Mouse (Mus musculus) activated CD4-positive, CD25-positive, alpha-beta regulatory T cell, adult 4 months (primary cell): ENCODE data around the gene Scamp4. TPM values are rescaled to one million over a fixed set of nuclear protein-coding genes. Genes with fewer than 3 reads are reported as not detected.

Source experiments
- ATAC-seq: one replicate; pipeline ENCODE4 v1.8.0; 2017
- polyA plus RNA-seq, 2 experiments: library from polyadenylated mRNA; unstranded; fragments of 100-300 nt; shearing (Covaris generic); gene quantifications; one replicate each; pipeline ENCODE4 v1.2.1; 2017

Gene Scamp4
- 100 to 1,000 TPM; 104 to 107 TPM for polyA plus RNA-seq

GRCm38 (mm10) chr10:80602698-80603325 is at the start of gene Scamp4, which contains the start of gene Adat3:
Scamp4 (plus strand) TSS chr10:80602872.
Adat3 (plus strand) TSS chr10:80602880.
- ATAC-seq = peak; percentile 80

GRCm38 (mm10) chr10:80553575-80553974 is 49.1 kb upstream of the Scamp4 start:
- ATAC-seq = no peak

GRCm38 (mm10) chr10:80553997-80554396 is 48.7 kb upstream of the Scamp4 start:
- ATAC-seq = no peak

- no peak for ATAC-seq
Measured at GRCm38 (mm10) chr10:80557346-80557965, 45.2 kb upstream of the Scamp4 start.

DNA sequence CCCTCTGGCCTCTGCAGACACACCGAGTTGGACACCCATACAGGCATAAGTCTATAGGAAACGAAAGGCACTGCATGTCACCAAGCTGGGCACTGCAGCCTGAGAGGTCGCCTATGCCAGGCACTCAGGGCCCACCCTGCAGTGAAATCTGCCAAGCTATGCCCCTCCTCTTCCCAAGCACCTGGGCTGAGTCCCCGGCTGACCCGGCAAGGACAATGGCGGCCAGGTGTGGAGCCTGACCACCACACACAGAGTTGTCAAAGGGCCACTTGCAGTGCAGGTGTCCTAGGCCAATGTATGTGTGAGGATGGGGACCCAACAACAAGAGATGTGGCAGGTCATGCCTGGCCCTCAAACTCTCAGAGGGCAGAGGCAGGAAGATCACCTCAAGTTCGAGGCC is 43.2 kb upstream of the Scamp4 start:
- no peak for ATAC-seq

DNA sequence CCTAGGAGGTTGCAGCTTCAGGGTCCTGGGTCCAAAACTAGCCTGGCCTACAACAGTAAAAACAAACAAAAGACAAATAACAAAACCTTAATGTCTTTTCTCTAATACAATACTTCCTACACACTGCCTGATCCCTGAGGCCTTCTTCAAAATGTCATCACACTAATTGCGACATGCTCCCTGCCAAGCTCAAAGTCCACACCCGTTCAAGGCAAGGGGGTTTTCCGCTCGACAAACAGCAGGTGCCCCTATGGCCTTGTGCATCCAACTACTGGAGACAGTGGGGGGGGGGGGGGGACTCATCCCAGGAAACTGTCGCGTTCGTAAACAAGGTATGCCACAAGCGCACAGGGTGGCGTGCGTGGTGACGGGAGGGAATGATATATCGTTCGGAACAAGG is 42.1 kb upstream of the Scamp4 start:
- ATAC-seq = no peak

- ATAC-seq = peak; percentile 84
Measured at GRCm38 (mm10) chr10:80561116-80561944, 41.3 kb upstream of the Scamp4 start, which contains the start of gene Rexo1. Rexo1 (minus strand) TSS chr10:80561560.

GRCm38 (mm10) chr10:80566375-80567092 is 36.1 kb upstream of the Scamp4 start:
- ATAC-seq = peak; percentile 53

DNA sequence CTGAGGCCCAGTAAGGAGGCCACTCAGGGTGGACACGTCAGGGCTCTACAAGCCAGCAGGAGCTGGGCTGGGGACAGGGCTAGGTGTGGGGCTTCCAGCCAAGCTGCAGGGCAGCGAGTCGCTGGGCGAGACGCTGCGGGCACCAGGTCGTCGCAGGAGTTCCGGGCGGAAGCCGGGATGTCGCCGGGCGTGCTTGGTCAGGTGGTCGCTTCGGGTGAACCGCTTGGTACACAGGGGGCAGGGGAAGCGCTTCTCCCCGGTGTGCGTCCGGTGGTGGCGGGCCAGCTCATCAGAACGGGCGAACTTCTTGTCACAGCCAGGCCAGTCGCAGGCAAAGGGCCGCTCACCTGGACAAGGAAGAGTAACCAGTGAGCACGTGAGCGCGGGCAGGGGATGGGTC is 33.8 kb upstream of the Scamp4 start:
- ATAC-seq = no peak

- ATAC-seq = no peak
Measured at GRCm38 (mm10) chr10:80569664-80570066, 33.0 kb upstream of the Scamp4 start.

- ATAC-seq = no peak
Measured at GRCm38 (mm10) chr10:80570419-80570818, 32.3 kb upstream of the Scamp4 start.

DNA sequence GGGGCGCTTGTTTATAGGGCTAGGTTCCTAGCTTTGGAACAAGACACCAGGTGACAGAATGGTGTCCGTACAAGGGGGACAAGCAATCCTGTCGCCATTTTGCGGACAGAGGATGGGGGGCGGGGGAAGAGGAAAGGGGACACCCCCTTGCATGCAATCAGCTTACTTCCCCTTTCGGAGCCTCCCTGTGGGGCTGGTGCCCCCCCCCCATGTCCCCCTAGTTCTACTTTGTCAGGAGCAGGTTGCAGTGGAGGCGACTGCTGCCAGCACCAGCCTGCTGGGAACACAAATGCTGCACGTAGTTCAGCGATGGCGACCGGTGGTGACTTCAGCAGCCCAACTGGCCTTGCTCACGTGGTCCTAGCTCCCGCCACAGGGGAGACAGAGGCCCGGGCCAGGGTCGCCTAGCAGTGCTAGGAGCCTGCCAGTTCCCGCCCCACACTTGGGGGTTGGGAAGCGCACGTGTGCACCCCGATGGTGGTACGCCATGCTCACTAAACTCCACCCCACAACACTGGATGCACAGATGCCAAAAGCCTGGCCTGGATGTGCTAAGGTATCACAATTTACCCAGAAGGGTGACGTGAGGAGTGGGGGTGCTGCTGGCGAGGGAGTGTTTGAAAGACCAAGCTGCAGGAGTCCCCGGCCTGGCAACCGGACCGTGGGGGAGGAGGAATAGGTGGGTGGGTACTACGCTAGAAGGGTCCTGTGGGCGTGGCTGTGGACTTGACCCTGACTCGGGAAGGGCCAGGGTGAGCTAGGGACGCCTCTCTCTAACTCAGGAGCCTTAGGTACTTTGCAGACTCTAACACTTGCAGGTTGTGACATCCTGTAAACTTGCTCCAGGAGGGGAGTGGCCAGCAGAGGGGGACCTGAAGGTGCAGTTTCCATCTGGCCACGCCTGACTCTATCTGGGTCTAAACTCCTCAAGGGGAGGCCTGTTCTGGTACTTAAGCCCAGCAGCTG is 31.5 kb upstream of the Scamp4 start:
- no peak for ATAC-seq

GRCm38 (mm10) chr10:80572477-80572876 is 30.2 kb upstream of the Scamp4 start:
- no peak for ATAC-seq

GRCm38 (mm10) chr10:80573944-80574343 is 28.7 kb upstream of the Scamp4 start:
- ATAC-seq = no peak

- ATAC-seq = no peak
Measured at GRCm38 (mm10) chr10:80574896-80575295, 27.8 kb upstream of the Scamp4 start.

GRCm38 (mm10) chr10:80575925-80576324 is 26.7 kb upstream of the Scamp4 start:
- no peak for ATAC-seq

- ATAC-seq = no peak
Measured at GRCm38 (mm10) chr10:80576351-80577194, 26.1 kb upstream of the Scamp4 start.

- ATAC-seq = peak; percentile 72
Measured at GRCm38 (mm10) chr10:80577195-80578130, 25.2 kb upstream of the Scamp4 start, which contains the start of gene Klf16. Klf16 (minus strand) TSS chr10:80577321.

GRCm38 (mm10) chr10:80578131-80578750 is 24.4 kb upstream of the Scamp4 start:
- peak; percentile 49 for ATAC-seq
